Mouse (Mus musculus) left cerebral cortex, adult 11 months (tissue): ENCODE measurements around the gene Amdhd1.
"Not testable (repeated sequence)": the region's sequence is repeated elsewhere in the genome, so short reads cannot be mapped to it uniquely, and the experiment has no call there.

Experiments
- DNase-seq: peaks from one replicate; pipeline ENCODE4 v3.0.0; 2022; ENCODE audit warnings: low spot score

Amdhd1 gene

GRCm38 (mm10) chr10:93539775-93540430 is at the start of gene Amdhd1:
Amdhd1 (minus strand) TSS chr10:93540033.
- DNase-seq: peak; percentile 8

- DNase-seq: peak; percentile 89
Observed at GRCm38 (mm10) chr10:93589281-93589848, 49.5 kb upstream of the Amdhd1 start, which contains the start of gene Snrpf. Snrpf (minus strand) TSS chr10:93589706.

GRCm38 (mm10) chr10:93588796-93589195 is 49.0 kb upstream of the Amdhd1 start:
- DNase-seq: no peak

- peak; percentile 62 for DNase-seq
Observed at GRCm38 (mm10) chr10:93577271-93577886, 37.5 kb upstream of the Amdhd1 start.

GRCm38 (mm10) chr10:93575960-93576359 is 36.1 kb upstream of the Amdhd1 start:
- DNase-seq: no peak

- DNase-seq: no peak
Observed at GRCm38 (mm10) chr10:93574966-93575365, 35.1 kb upstream of the Amdhd1 start.

GRCm38 (mm10) chr10:93572209-93572608 is 32.4 kb upstream of the Amdhd1 start:
- no peak for DNase-seq

GRCm38 (mm10) chr10:93568671-93569070 is 28.8 kb upstream of the Amdhd1 start:
- DNase-seq: no peak

- DNase-seq: no peak
Observed at GRCm38 (mm10) chr10:93567841-93568566, 28.2 kb upstream of the Amdhd1 start.

GRCm38 (mm10) chr10:93567066-93567465 is 27.2 kb upstream of the Amdhd1 start:
- DNase-seq: no peak

- no peak for DNase-seq
Observed at GRCm38 (mm10) chr10:93564518-93565090, 24.8 kb upstream of the Amdhd1 start.

- no peak for DNase-seq
Observed at GRCm38 (mm10) chr10:93559786-93560185, 20.0 kb upstream of the Amdhd1 start.

GRCm38 (mm10) chr10:93557971-93558370 is 18.1 kb upstream of the Amdhd1 start:
- DNase-seq: not testable (repeated sequence)

- DNase-seq: no peak
Observed at GRCm38 (mm10) chr10:93552596-93552995, 12.8 kb upstream of the Amdhd1 start.

- DNase-seq: no peak
Observed at GRCm38 (mm10) chr10:93549821-93550220, 10.0 kb upstream of the Amdhd1 start.

- peak; percentile 42 for DNase-seq
Observed at GRCm38 (mm10) chr10:93548991-93549390, 9.2 kb upstream of the Amdhd1 start.

GRCm38 (mm10) chr10:93547741-93548270 is 8.0 kb upstream of the Amdhd1 start:
- no peak for DNase-seq

- no peak for DNase-seq
Observed at GRCm38 (mm10) chr10:93544172-93544571, 4.3 kb upstream of the Amdhd1 start.

- no peak for DNase-seq
Observed at GRCm38 (mm10) chr10:93543176-93543575, 3.3 kb upstream of the Amdhd1 start.

- no peak for DNase-seq
Observed at GRCm38 (mm10) chr10:93542356-93542755, 2.5 kb upstream of the Amdhd1 start.

- DNase-seq: no peak
Observed at GRCm38 (mm10) chr10:93541585-93541984, 1.8 kb upstream of the Amdhd1 start.
